Mouse (Mus musculus) kidney, postnatal 14 days (tissue): Measurements from ENCODE around the gene 9130213A22Rik.

Experiments
- DNase-seq: peaks from one replicate; pipeline ENCODE4 v3.0.0; 2022; ENCODE audit warnings: mixed read lengths

Gene 9130213A22Rik

GRCm38 (mm10) chr11:69091566-69092385, 30.6 kb downstream of the 9130213A22Rik start:
- DNase-seq = no peak

- DNase-seq = no peak
Observed at GRCm38 (mm10) chr11:69090367-69090766, 32.0 kb downstream of the 9130213A22Rik start.

GRCm38 (mm10) chr11:69089616-69090290, 32.6 kb downstream of the 9130213A22Rik start:
- DNase-seq = peak; percentile 36

- DNase-seq = no peak
Observed at GRCm38 (mm10) chr11:69088856-69089615, 33.4 kb downstream of the 9130213A22Rik start.

GRCm38 (mm10) chr11:69088103-69088855, 34.1 kb downstream of the 9130213A22Rik start, which contains the start of gene Vamp2:
Gene Vamp2, plus strand, starts transcription at chr11:69088490.
- peak; percentile 94 for DNase-seq

GRCm38 (mm10) chr11:69087597-69087996, 34.8 kb downstream of the 9130213A22Rik start:
- no peak for DNase-seq

GRCm38 (mm10) chr11:69087082-69087481, 35.3 kb downstream of the 9130213A22Rik start:
- DNase-seq = peak; percentile 33

GRCm38 (mm10) chr11:69086390-69086789, 36.0 kb downstream of the 9130213A22Rik start:
- no peak for DNase-seq

GRCm38 (mm10) chr11:69085608-69086007, 36.8 kb downstream of the 9130213A22Rik start:
- no peak for DNase-seq

GRCm38 (mm10) chr11:69081613-69082012, 40.8 kb downstream of the 9130213A22Rik start:
- DNase-seq = no peak

GRCm38 (mm10) chr11:69080855-69081222, 41.5 kb downstream of the 9130213A22Rik start:
- DNase-seq = no peak

- no peak for DNase-seq
Observed at GRCm38 (mm10) chr11:69080102-69080854, 42.1 kb downstream of the 9130213A22Rik start.

- no peak for DNase-seq
Observed at GRCm38 (mm10) chr11:69078805-69079438, 43.5 kb downstream of the 9130213A22Rik start.

GRCm38 (mm10) chr11:69078041-69078440, 44.3 kb downstream of the 9130213A22Rik start:
- no peak for DNase-seq

- DNase-seq = no peak
Observed at GRCm38 (mm10) chr11:69077316-69077715, 45.1 kb downstream of the 9130213A22Rik start.

GRCm38 (mm10) chr11:69076572-69076971, 45.8 kb downstream of the 9130213A22Rik start:
- DNase-seq = no peak

- DNase-seq = no peak
Observed at GRCm38 (mm10) chr11:69075764-69076479, 46.5 kb downstream of the 9130213A22Rik start.

- DNase-seq = no peak
Observed at GRCm38 (mm10) chr11:69074776-69075069, 47.7 kb downstream of the 9130213A22Rik start.

- DNase-seq = no peak
Observed at GRCm38 (mm10) chr11:69073951-69074775, 48.2 kb downstream of the 9130213A22Rik start.
